Mouse (Mus musculus) kidney, postnatal 0 days (tissue): ENCODE measurements around the gene Gm20388. TPM values are rescaled to one million over a fixed set of nuclear protein-coding genes. Genes with fewer than 3 reads are reported as not detected.

Source experiments
- ATAC-seq: fragments of 200-750 bp; cut with Nextera tagmentation; replicated peaks from 2 replicates; pipeline ENCODE4 v1.8.0; 2017; ENCODE audit warnings: low read depth, moderate number of reproducible peaks, moderate TSS enrichment, moderate library complexity; ENCODE audit not compliant: low FRiP score
- DNase-seq: peaks from one replicate; pipeline ENCODE4 v3.0.0-alpha.2; 2016; ENCODE audit warnings: low spot score
- H3K27ac ChIP-seq: fragments of 300-500 bp; sonication (generic); 2 replicates; pipeline ENCODE4 v1.5.1; 2014; ENCODE audit warnings: mild to moderate bottlenecking
- H3K27me3 ChIP-seq: fragments of 300-500 bp; sonication (generic); 2 replicates; pipeline ENCODE4 v1.6.1; 2014; ENCODE audit warnings: low read length, mixed read lengths; ENCODE audit not compliant: insufficient read depth
- H3K36me3 ChIP-seq: fragments of 300-500 bp; sonication (generic); 2 replicates; pipeline ENCODE4 v1.6.1; 2014; ENCODE audit warnings: low read length, mixed read lengths; ENCODE audit not compliant: insufficient read depth
- H3K4me1 ChIP-seq: fragments of 300-500 bp; sonication (generic); replicated peaks from 2 replicates; pipeline ENCODE4 v1.6.1; 2014; ENCODE audit warnings: antibody characterized with exemption, low read length, mixed read lengths; ENCODE audit not compliant: insufficient read depth
- H3K4me2 ChIP-seq: fragments of 300-500 bp; sonication (generic); 2 replicates; pipeline ENCODE4 v1.6.1; 2014; ENCODE audit warnings: mild to moderate bottlenecking, low read length, moderate library complexity, mixed read lengths
- H3K4me3 ChIP-seq: fragments of 300-500 bp; sonication (generic); replicated peaks from 2 replicates; pipeline ENCODE4 v1.5.1; 2014; ENCODE audit warnings: low read depth, low read length
- H3K9ac ChIP-seq: fragments of 300-500 bp; sonication (generic); 2 replicates; pipeline ENCODE4 v1.6.1; 2014; ENCODE audit warnings: low read depth, low read length
- H3K9me3 ChIP-seq: fragments of 300-500 bp; sonication (generic); replicated peaks from 2 replicates; pipeline ENCODE4 v1.6.1; 2016; ENCODE audit warnings: low read length, inconsistent platforms, mixed read lengths
- CTCF ChIP-seq: IDR thresholded peaks from 2 replicates; pipeline ENCODE4 v1.5.1; 2016; ENCODE audit warnings: antibody characterized with exemption, low read depth, mild to moderate bottlenecking, moderate library complexity
- WGBS: fragments of 180-500 bp; shearing (Covaris S2); extraction: QIAGEN DNeasy Blood & Tissue Kit; methylation state at CpG from one replicate; pipeline ENCODE4 v1.1.7; 2014; 5-methylcytosine and 5-hydroxymethylcytosine counted together
- polyA plus RNA-seq: library from polyadenylated mRNA; unstranded; fragments of >200 nt; fragmentation: Nextera tagmentation; extraction: Ambion mirVana; gene quantifications from 2 replicates; pipeline ENCODE4 v1.2.1, GENCODE M21; 2015

Gene Gm20388
- polyA plus RNA-seq, 1 experiment from 2014 or later, result not detected

GRCm38 (mm10) chr8:121180474-121181284, 1270.0 kb downstream of the Gm20388 start:
- DNase-seq (peak; percentile 76), ATAC-seq (peak; percentile 27; the same call in 1 of the 2 replicates)
- Histone ChIP-seq H3K36me3 (no peaks in the 10 kb centered on the region), H3K4me1 (peaks cover 21% of the 10 kb centered on the region; the same call in 1 of the 2 replicates), H3K27me3 (no peaks in the 10 kb centered on the region), H3K27ac (peak overlapping the region; percentile 75), H3K9ac (no peak overlapping the region), H3K9me3 (no peaks in the 10 kb centered on the region), H3K4me2 (peak overlapping the region; percentile 13; the same call in 1 of the 2 replicates), H3K4me3 (no peak overlapping the region)
- TF ChIP-seq CTCF, result no peak
- WGBS, result 26% methylated on average over 21 of the region's 21 CpGs

- peaks cover 18% of the 10 kb centered on the region; the same call in 1 of the 2 replicates for H3K4me1 ChIP-seq
Measured at GRCm38 (mm10) chr8:121181285-121181884, 1270.7 kb downstream of the Gm20388 start.

GRCm38 (mm10) chr8:121187491-121188364, 1277.1 kb downstream of the Gm20388 start:
- ATAC-seq, result no peak
- H3K27ac ChIP-seq, result peak overlapping the region; percentile 55; the same call in 1 of the 2 replicates
- H3K9me3 ChIP-seq, result no peaks in the 10 kb centered on the region
- no peak overlapping the region for H3K4me2 ChIP-seq
- no peak for TF ChIP-seq CTCF
- H3K4me3 ChIP-seq, result no peak overlapping the region
- no peaks in the 10 kb centered on the region for H3K36me3 ChIP-seq
- peaks cover 31% of the 10 kb centered on the region for H3K4me1 ChIP-seq
- no peak overlapping the region for H3K9ac ChIP-seq
- H3K27me3 ChIP-seq, result no peaks in the 10 kb centered on the region
- peak; percentile 67 for DNase-seq
- 51% methylated on average over 15 of the region's 15 CpGs for WGBS

More at GRCm38 (mm10) chr8:121181285-121181884, 1270.7 kb downstream of the Gm20388 start:
- H3K36me3 ChIP-seq, result no peaks in the 10 kb centered on the region
- peak overlapping the region; percentile 75 for H3K27ac ChIP-seq
- H3K27me3 ChIP-seq, result no peaks in the 10 kb centered on the region
- 55% methylated on average over 10 of the region's 10 CpGs for WGBS
- no peak overlapping the region for H3K4me3 ChIP-seq
- ATAC-seq (no peak), DNase-seq (peak; percentile 89)
- peak overlapping the region; percentile 13; the same call in 1 of the 2 replicates for H3K4me2 ChIP-seq
- no peaks in the 10 kb centered on the region for H3K9me3 ChIP-seq
- H3K9ac ChIP-seq, result no peak overlapping the region
- TF ChIP-seq CTCF, result no peak

- Histone ChIP-seq H3K4me2 (no peak overlapping the region), H3K27me3 (no peaks in the 10 kb centered on the region), H3K36me3 (no peaks in the 10 kb centered on the region), H3K9ac (peak overlapping the region; percentile 8; the same call in 1 of the 2 replicates), H3K27ac (peak overlapping the region; percentile 47; the same call in 1 of the 2 replicates), H3K9me3 (no peaks in the 10 kb centered on the region), H3K4me1 (peaks cover 31% of the 10 kb centered on the region), H3K4me3 (no peak overlapping the region)
- 47% methylated on average over 9 of the region's 9 CpGs for WGBS
- TF ChIP-seq CTCF, result no peak
- DNase-seq (peak; percentile 39), ATAC-seq (no peak)
Measured at GRCm38 (mm10) chr8:121188994-121189393, 1278.4 kb downstream of the Gm20388 start.

GRCm38 (mm10) chr8:121192451-121192850, 1281.8 kb downstream of the Gm20388 start:
- 4% methylated on average over 8 of the region's 8 CpGs for WGBS
- Histone ChIP-seq H3K27ac (no peak overlapping the region), H3K4me3 (no peak overlapping the region), H3K9me3 (no peaks in the 10 kb centered on the region), H3K36me3 (no peaks in the 10 kb centered on the region), H3K9ac (no peak overlapping the region), H3K4me2 (peak overlapping the region; percentile 31), H3K4me1 (peaks cover 27% of the 10 kb centered on the region), H3K27me3 (no peaks in the 10 kb centered on the region)
- no peak for TF ChIP-seq CTCF
- ATAC-seq (no peak; the same call in 1 of the 2 replicates), DNase-seq (peak; percentile 97)
